Mouse (Mus musculus): ENCODE measurements at regions not wholly inside any gene's neighbourhood (a gene's known extent, or its start where the extent isn't known, plus 50 kb on each side); places are given as distances from the start of the nearest gene placed in this dataset.

DNA sequence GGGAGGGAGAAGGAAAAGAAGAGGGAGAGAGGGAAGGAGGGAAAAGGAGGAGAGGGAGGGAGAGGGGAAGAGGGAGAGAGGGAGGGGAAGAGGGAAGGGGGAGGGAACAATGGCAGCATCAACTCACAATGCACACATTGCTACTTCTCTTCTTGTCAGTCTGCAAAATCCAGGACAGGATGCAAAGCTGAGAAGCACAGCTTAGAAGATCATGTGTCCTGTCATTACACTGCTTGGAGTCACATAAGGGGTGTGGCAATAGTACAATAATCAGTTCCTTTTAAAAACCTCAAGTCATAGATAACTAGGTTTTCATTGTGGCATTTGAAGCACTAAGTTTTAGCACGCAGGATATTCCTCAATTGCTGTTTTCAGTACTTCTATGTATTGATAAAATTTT is 132.2 kb downstream of the Nsun3 start:
- TF ChIP-seq CTCF (IDR thresholded peaks at IDR 0.05; ENCODE audit: low read depth) = no peak
- TF ChIP-seq EP300 (IDR thresholded peaks at IDR 0.05; ENCODE audit: low read depth) = no peak

Measured in liver, postnatal 0 days (tissue).